Mouse (Mus musculus) neural tube, embryonic 14.5 days (tissue): ENCODE measurements around the gene Mslnl. TPM values are rescaled to one million over a fixed set of nuclear protein-coding genes. Genes with fewer than 3 reads are reported as not detected.

Experiments
- ATAC-seq: fragments of 200-750 bp; cut with Nextera tagmentation; 2 replicates; pipeline ENCODE4 v1.8.0; 2017; ENCODE audit warnings: low read depth, mild to moderate bottlenecking, moderate TSS enrichment, moderate library complexity
- H3K27ac ChIP-seq: fragments of 300-500 bp; sonication (generic); 2 replicates; pipeline ENCODE4 v1.5.1; 2014; ENCODE audit warnings: low read depth, mild to moderate bottlenecking, control low read depth, low read length, moderate library complexity, mixed read lengths
- H3K27me3 ChIP-seq: fragments of 300-500 bp; sonication (generic); 2 replicates; pipeline ENCODE4 v1.6.1; 2014; ENCODE audit warnings: low read length; ENCODE audit not compliant: control insufficient read depth, insufficient read depth
- H3K36me3 ChIP-seq: fragments of 300-500 bp; sonication (generic); 2 replicates; pipeline ENCODE4 v1.6.1; 2014; ENCODE audit warnings: low read length, mixed read lengths; ENCODE audit not compliant: control insufficient read depth, insufficient read depth
- H3K4me1 ChIP-seq: fragments of 300-500 bp; sonication (generic); 2 replicates; pipeline ENCODE4 v1.6.1; 2014; ENCODE audit warnings: low read length; ENCODE audit not compliant: control insufficient read depth, insufficient read depth
- H3K4me2 ChIP-seq: fragments of 300-500 bp; sonication (generic); 2 replicates; pipeline ENCODE4 v1.6.1; 2014; ENCODE audit warnings: mild to moderate bottlenecking, low read depth, low read length, control low read depth
- H3K4me3 ChIP-seq: fragments of 300-500 bp; sonication (generic); 2 replicates; pipeline ENCODE4 v1.5.1; 2014; ENCODE audit warnings: low read depth, low read length, control low read depth, mixed read lengths
- H3K9ac ChIP-seq: fragments of 300-500 bp; sonication (generic); replicated peaks from 2 replicates; pipeline ENCODE4 v1.6.1; 2014; ENCODE audit warnings: low read depth, mild to moderate bottlenecking, control low read depth, low read length, mixed read lengths
- H3K9me3 ChIP-seq: fragments of 300-500 bp; sonication (generic); 2 replicates; pipeline ENCODE4 v1.6.1; 2016; ENCODE audit warnings: low read length; ENCODE audit not compliant: control insufficient read depth
- WGBS: fragments of 180-500 bp; shearing (Covaris S2); extraction: QIAGEN DNeasy Blood & Tissue Kit; methylation state at CpG from one replicate; pipeline ENCODE4 v1.1.7; 2014; 5-methylcytosine and 5-hydroxymethylcytosine counted together
- polyA plus RNA-seq: library from polyadenylated mRNA; unstranded; fragments of >200 nt; fragmentation: Nextera tagmentation; extraction: Ambion mirVana; gene quantifications from 2 replicates; pipeline ENCODE4 v1.2.1, GENCODE M21; 2014

Mslnl gene
- polyA plus RNA-seq, 1 experiment from 2014 or later = not detected

- 0 out of 2 replicates have a peak, but pooled peaks cover 3% of the 10 kb centered on the region for H3K4me1 ChIP-seq
- 83% methylated on average over 4 of the region's 4 CpGs for WGBS
- H3K36me3 ChIP-seq = no peaks in the 10 kb centered on the region
- H3K9ac ChIP-seq = no peak overlapping the region
- no peaks in the 10 kb centered on the region for H3K9me3 ChIP-seq
- no peak for ATAC-seq
- H3K4me2 ChIP-seq = no peak overlapping the region
- H3K27ac ChIP-seq = no peak overlapping the region
- no peak overlapping the region for H3K4me3 ChIP-seq
- H3K27me3 ChIP-seq = no peaks in the 10 kb centered on the region
Measured at GRCm38 (mm10) chr17:25755086-25755485, 19.2 kb downstream of the Mslnl start.

GRCm38 (mm10) chr17:25755627-25756377 is 20.0 kb downstream of the Mslnl start:
- Histone ChIP-seq H3K27me3 (no peaks in the 10 kb centered on the region), H3K9me3 (no peaks in the 10 kb centered on the region), H3K36me3 (no peaks in the 10 kb centered on the region), H3K27ac (no peak overlapping the region), H3K4me2 (no peak overlapping the region), H3K9ac (no peak overlapping the region), H3K4me1 (0 out of 2 replicates have a peak, but pooled peaks cover 3% of the 10 kb centered on the region), H3K4me3 (no peak overlapping the region)
- WGBS = 70% methylated on average over 4 of the region's 4 CpGs
- ATAC-seq = no peak

DNA sequence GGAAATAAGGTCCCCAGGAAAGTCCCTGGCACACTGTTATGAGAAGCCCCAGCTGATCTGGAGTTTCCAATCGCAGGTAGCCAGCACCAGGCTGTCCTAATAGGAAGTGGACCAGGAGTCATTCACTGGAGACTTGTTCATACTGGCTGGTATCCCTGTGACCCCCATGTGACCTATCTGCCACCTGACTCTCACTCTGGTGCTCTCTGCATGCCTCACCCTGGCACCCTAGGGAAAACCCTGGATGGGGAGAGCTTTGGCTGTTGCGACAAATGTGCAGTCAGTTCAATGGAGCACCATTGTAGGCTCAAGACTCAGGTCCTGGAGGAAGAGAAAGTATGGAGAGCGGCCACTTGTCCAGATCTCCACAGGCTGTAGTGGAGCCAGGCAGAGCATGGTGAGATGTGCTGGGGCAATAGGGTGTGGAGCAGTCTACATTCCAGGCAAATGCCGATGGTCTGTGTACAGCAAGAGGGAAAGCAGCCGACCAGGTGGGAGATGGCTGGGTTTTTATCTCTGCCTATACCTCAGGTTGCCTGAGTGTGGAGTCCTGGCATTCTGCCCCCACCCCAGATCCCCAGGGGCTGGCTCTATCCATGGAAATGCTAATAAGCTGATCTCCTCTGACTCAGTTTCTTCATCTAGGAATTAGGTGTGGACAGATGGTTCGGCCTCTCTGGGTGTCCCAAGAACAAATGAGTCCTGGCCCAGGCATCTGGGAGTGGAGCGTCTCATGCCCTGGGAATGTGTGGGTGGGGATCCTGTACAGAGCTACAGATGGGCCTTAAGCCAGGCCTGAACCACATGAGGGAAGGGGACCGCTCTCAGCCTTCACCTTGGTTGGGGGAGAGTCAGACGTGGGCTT is 20.8 kb downstream of the Mslnl start:
- H3K27me3 ChIP-seq = no peaks in the 10 kb centered on the region
- no peak overlapping the region for H3K9ac ChIP-seq
- WGBS = 85% methylated on average over 9 of the region's 9 CpGs
- H3K27ac ChIP-seq = no peak overlapping the region
- H3K4me1 ChIP-seq = 0 out of 2 replicates have a peak, but pooled peaks cover 1% of the 10 kb centered on the region
- ATAC-seq = no peak
- no peak overlapping the region for H3K4me3 ChIP-seq
- no peaks in the 10 kb centered on the region for H3K9me3 ChIP-seq
- no peaks in the 10 kb centered on the region for H3K36me3 ChIP-seq
- H3K4me2 ChIP-seq = no peak overlapping the region

DNA sequence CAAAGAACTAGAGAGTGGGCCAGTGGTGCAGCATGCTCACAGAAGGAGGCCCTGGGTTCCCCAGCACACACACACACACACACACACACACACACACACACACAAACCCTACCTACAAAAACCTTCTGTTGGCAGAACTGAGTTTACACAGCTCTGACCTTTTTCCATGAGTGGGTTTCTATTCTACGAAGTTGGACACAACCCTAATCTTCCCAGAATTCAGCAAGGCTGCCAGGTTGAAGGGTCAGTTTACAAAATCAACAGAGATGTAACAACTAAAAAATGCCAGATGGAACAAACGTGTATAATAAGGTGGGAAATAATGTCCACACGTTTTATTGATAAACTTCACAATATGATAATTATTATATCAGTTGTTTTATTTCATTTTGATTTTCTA is 21.8 kb downstream of the Mslnl start:
- Histone ChIP-seq H3K9ac (no peak overlapping the region), H3K9me3 (no peaks in the 10 kb centered on the region), H3K4me3 (no peak overlapping the region), H3K27ac (no peak overlapping the region), H3K27me3 (no peaks in the 10 kb centered on the region), H3K4me1 (no peaks in the 10 kb centered on the region), H3K36me3 (no peaks in the 10 kb centered on the region), H3K4me2 (no peak overlapping the region)
- no peak for ATAC-seq
- 84% methylated on average over 3 of the region's 3 CpGs for WGBS

GRCm38 (mm10) chr17:25760148-25760547 is 24.3 kb downstream of the Mslnl start:
- Histone ChIP-seq H3K9ac (no peak overlapping the region), H3K9me3 (no peaks in the 10 kb centered on the region)
- WGBS = 75% methylated on average over 8 of the region's 8 CpGs

GRCm38 (mm10) chr17:25761561-25761970 is 25.7 kb downstream of the Mslnl start:
- Histone ChIP-seq H3K4me1 (no peaks in the 10 kb centered on the region), H3K9ac (no peak overlapping the region), H3K36me3 (no peaks in the 10 kb centered on the region), H3K9me3 (no peaks in the 10 kb centered on the region), H3K27ac (no peak overlapping the region), H3K4me2 (no peak overlapping the region), H3K4me3 (no peak overlapping the region), H3K27me3 (no peaks in the 10 kb centered on the region)
- 63% methylated on average over 4 of the region's 4 CpGs for WGBS
- no peak for ATAC-seq

More at GRCm38 (mm10) chr17:25760148-25760547, 24.3 kb downstream of the Mslnl start:
- ATAC-seq = no peak
- Histone ChIP-seq H3K4me2 (no peak overlapping the region), H3K27me3 (no peaks in the 10 kb centered on the region), H3K4me3 (no peak overlapping the region), H3K4me1 (no peaks in the 10 kb centered on the region), H3K27ac (no peak overlapping the region), H3K36me3 (no peaks in the 10 kb centered on the region)

GRCm38 (mm10) chr17:25762591-25762990 is 26.7 kb downstream of the Mslnl start:
- Histone ChIP-seq H3K9me3 (no peaks in the 10 kb centered on the region), H3K27me3 (no peaks in the 10 kb centered on the region), H3K9ac (no peak overlapping the region), H3K27ac (no peak overlapping the region), H3K4me2 (no peak overlapping the region), H3K36me3 (no peaks in the 10 kb centered on the region), H3K4me1 (no peaks in the 10 kb centered on the region), H3K4me3 (no peak overlapping the region)
- 33% methylated on average over 3 of the region's 3 CpGs for WGBS
- no peak for ATAC-seq

GRCm38 (mm10) chr17:25765886-25766285 is 30.0 kb downstream of the Mslnl start:
- H3K27me3 ChIP-seq = no peaks in the 10 kb centered on the region
- H3K4me1 ChIP-seq = no peaks in the 10 kb centered on the region
- H3K9ac ChIP-seq = no peak overlapping the region
- no peak for ATAC-seq
- no peak overlapping the region for H3K4me3 ChIP-seq
- H3K27ac ChIP-seq = no peak overlapping the region
- no peak overlapping the region for H3K4me2 ChIP-seq
- no peaks in the 10 kb centered on the region for H3K36me3 ChIP-seq
- WGBS = 22% methylated on average over 5 of the region's 5 CpGs
- H3K9me3 ChIP-seq = no peaks in the 10 kb centered on the region

- Histone ChIP-seq H3K4me3 (no peak overlapping the region), H3K4me1 (peaks cover 3% of the 10 kb centered on the region; the same call in 1 of the 2 replicates), H3K36me3 (no peaks in the 10 kb centered on the region), H3K4me2 (no peak overlapping the region), H3K27ac (no peak overlapping the region), H3K9ac (no peak overlapping the region), H3K9me3 (no peaks in the 10 kb centered on the region), H3K27me3 (no peaks in the 10 kb centered on the region)
- ATAC-seq = no peak
- 52% methylated on average over 9 of the region's 9 CpGs for WGBS
Measured at GRCm38 (mm10) chr17:25769331-25769730, 33.5 kb downstream of the Mslnl start.
